Mouse (Mus musculus) limb, embryonic 14.5 days (tissue): Measurements from ENCODE around the gene Rcn3. TPM values are rescaled to one million over a fixed set of nuclear protein-coding genes. Genes with fewer than 3 reads are reported as not detected.

ENCODE experiments used
- ATAC-seq: fragments of 200-750 bp; cut with Nextera tagmentation; 2 replicates; pipeline ENCODE4 v1.8.0; 2017; ENCODE audit warnings: low read depth, moderate number of reproducible peaks, moderate TSS enrichment; ENCODE audit not compliant: low FRiP score
- DNase-seq: peaks from one replicate; pipeline ENCODE4 v3.0.0-alpha.2; 2015; ENCODE audit warnings: low spot score
- H3K27ac ChIP-seq: fragments of 300-500 bp; sonication (generic); replicated peaks from 2 replicates; pipeline ENCODE4 v1.5.1; 2014; ENCODE audit warnings: low read depth, mild to moderate bottlenecking, low read length, moderate library complexity, mixed read lengths
- H3K27me3 ChIP-seq: fragments of 300-500 bp; sonication (generic); 2 replicates; pipeline ENCODE4 v1.6.1; 2014; ENCODE audit warnings: low read length, mixed read lengths; ENCODE audit not compliant: control insufficient read depth, insufficient read depth
- H3K36me3 ChIP-seq: fragments of 300-500 bp; sonication (generic); 2 replicates; pipeline ENCODE4 v1.6.1; 2014; ENCODE audit warnings: mild to moderate bottlenecking, low read length, moderate library complexity, mixed read lengths; ENCODE audit not compliant: control insufficient read depth, insufficient read depth
- H3K4me1 ChIP-seq: fragments of 300-500 bp; sonication (generic); 2 replicates; pipeline ENCODE4 v1.6.1; 2014; ENCODE audit warnings: antibody characterized with exemption, low read length, mixed read lengths; ENCODE audit not compliant: control insufficient read depth, insufficient read depth
- H3K4me2 ChIP-seq: fragments of 300-500 bp; sonication (generic); replicated peaks from 2 replicates; pipeline ENCODE4 v1.6.1; 2014; ENCODE audit warnings: low read depth, mild to moderate bottlenecking, low read length, moderate library complexity; ENCODE audit not compliant: severe bottlenecking
- H3K4me3 ChIP-seq: fragments of 300-500 bp; sonication (generic); replicated peaks from 2 replicates; pipeline ENCODE4 v1.5.1; 2014; ENCODE audit warnings: low read length
- H3K9ac ChIP-seq: fragments of 300-500 bp; sonication (generic); 2 replicates; pipeline ENCODE4 v1.6.1; 2014; ENCODE audit warnings: mild to moderate bottlenecking, low read depth, low read length, moderate library complexity; ENCODE audit not compliant: severe bottlenecking
- H3K9me3 ChIP-seq: fragments of 300-500 bp; sonication (generic); 2 replicates; pipeline ENCODE4 v1.6.1; 2016; ENCODE audit warnings: low read length; ENCODE audit not compliant: control insufficient read depth
- POLR2A ChIP-seq: fragments of 200-500 bp; IDR thresholded peaks from 2 replicates; pipeline ENCODE4 v1.8.0; 2012; ENCODE audit warnings: inconsistent platforms, mild to moderate bottlenecking, moderate library complexity, borderline replicate concordance; ENCODE audit not compliant: insufficient read depth, insufficient read length; ENCODE audit errors: extremely low read depth
- WGBS: fragments of 180-500 bp; shearing (Covaris S2); extraction: QIAGEN DNeasy Blood & Tissue Kit; methylation state at CpG from one replicate; pipeline ENCODE4 v1.1.7; 2014; 5-methylcytosine and 5-hydroxymethylcytosine counted together
- polyA plus RNA-seq, 2 experiments: library from polyadenylated mRNA; depleted of rRNA in 1 of 2; stranded (reverse) in 1 of 2; unstranded in 1 of 2; fragments of >200 nt; fragmentation: Nextera tagmentation in 1 of 2; extraction: Ambion mirVana in 1 of 2; gene quantifications; 2 replicates each; pipeline versions ENCODE4 v1.2.1 to v1.2.3; 2012 to 2014

Rcn3 gene
- polyA plus RNA-seq, 2 experiments, result 577 to 679 TPM

DNA sequence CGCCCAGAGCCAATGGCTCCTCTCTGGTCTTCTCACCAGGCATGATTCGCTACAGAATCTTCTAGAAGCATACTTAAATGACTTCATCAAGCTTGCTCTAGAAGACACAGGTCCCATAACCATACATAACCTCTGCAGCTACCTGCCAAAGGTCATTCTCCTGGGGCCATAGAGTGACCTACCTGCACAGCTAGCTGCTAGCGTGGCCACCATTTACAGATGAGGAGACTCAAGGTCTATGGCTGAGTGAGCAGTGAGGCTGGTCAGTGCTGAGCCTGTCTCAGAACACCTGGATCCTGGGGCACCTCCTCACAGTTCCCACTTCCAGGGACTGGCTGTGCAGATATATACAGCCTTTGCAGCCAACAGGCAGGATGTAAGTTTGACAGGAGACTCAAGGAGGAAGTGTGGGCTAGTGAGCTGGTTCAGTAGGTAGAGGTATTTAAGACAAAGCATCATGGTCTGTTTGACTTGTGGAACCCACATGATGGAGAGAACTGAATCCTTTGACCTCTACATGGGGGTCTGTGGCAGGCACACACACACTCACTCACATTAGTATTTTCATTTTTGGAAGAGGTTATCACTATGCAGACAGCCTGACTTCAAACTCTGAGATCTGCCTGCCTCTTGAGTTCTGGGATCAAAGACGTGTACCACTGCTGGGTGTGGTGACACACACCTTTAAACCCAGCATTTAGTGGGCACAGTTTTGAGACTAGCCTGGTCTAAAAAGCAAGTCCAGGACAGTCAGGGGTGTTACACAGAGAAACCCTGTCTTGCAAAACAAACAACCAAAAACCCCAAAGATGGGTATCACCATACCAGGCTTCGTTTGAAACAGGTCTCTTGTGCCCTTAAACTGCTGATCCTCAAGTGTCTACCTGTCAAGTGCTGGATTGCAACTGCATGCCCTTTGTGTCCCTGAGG, 28.0 kb upstream of the Rcn3 start:
- Histone ChIP-seq H3K27ac (no peak overlapping the region), H3K4me2 (no peak overlapping the region), H3K36me3 (peaks cover 51% of the 10 kb centered on the region), H3K9ac (no peak overlapping the region), H3K4me1 (peaks cover 13% of the 10 kb centered on the region), H3K9me3 (no peaks in the 10 kb centered on the region), H3K4me3 (no peak overlapping the region), H3K27me3 (no peaks in the 10 kb centered on the region)
- no peak for DNase-seq
- 85% methylated on average over 5 of the region's 5 CpGs for WGBS
- ATAC-seq, result no peak
- TF ChIP-seq POLR2A, result no peak

DNA sequence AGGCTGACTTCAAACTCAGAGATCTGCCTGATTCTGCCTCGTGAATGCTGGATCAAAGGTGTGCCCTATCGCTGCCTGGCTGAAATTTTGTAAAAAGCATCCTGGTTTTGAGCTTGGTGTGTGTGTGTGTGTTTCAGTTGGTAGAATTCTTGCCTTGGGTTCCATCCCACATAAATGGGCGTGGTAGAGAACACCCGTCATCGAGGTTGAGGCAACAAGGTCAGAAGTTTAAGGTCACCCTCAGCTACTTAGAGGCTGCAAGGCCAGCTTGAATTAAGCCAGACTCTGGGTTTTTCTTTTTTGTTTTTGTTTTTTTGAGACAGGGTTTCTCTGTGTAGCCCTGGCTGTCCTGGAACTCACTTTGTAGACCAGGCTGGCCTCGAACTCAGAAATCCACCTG, 26.3 kb upstream of the Rcn3 start:
- Histone ChIP-seq H3K27ac (no peak overlapping the region), H3K9ac (no peak overlapping the region), H3K4me1 (peaks cover 9% of the 10 kb centered on the region), H3K4me2 (no peak overlapping the region), H3K36me3 (peaks cover 46% of the 10 kb centered on the region), H3K27me3 (no peaks in the 10 kb centered on the region), H3K4me3 (no peak overlapping the region), H3K9me3 (no peaks in the 10 kb centered on the region)
- WGBS, result 84% methylated on average over 6 of the region's 6 CpGs
- DNase-seq (no peak), ATAC-seq (no peak)
- no peak for TF ChIP-seq POLR2A

DNA sequence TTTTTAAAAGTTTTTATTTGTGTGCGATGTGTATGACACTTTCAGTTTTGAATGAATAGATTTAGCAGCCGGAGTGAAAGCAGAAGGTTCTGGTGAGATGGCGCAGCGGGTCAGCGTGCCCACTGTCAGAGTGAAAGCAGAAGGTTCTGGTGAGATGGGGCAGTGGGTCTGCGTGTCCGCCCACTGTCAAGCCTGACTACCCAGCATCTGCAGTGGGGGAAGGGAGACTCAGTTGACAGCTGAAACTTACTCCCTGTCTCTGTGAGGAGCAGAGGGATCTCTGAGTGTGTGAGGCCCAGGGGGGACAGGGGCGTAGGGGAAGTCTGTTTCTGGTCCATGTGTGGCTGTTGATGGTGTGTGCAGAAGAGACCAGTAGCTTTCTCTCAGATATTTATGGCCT, 25.5 kb upstream of the Rcn3 start:
- Histone ChIP-seq H3K36me3 (peaks cover 39% of the 10 kb centered on the region), H3K27ac (no peak overlapping the region), H3K27me3 (no peaks in the 10 kb centered on the region), H3K4me3 (no peak overlapping the region), H3K4me2 (no peak overlapping the region), H3K9me3 (no peaks in the 10 kb centered on the region), H3K9ac (no peak overlapping the region), H3K4me1 (0 out of 2 replicates have a peak, but pooled peaks cover 4% of the 10 kb centered on the region)
- DNase-seq (no peak), ATAC-seq (no peak)
- 82% methylated on average over 8 of the region's 8 CpGs for WGBS
- no peak for TF ChIP-seq POLR2A

DNA sequence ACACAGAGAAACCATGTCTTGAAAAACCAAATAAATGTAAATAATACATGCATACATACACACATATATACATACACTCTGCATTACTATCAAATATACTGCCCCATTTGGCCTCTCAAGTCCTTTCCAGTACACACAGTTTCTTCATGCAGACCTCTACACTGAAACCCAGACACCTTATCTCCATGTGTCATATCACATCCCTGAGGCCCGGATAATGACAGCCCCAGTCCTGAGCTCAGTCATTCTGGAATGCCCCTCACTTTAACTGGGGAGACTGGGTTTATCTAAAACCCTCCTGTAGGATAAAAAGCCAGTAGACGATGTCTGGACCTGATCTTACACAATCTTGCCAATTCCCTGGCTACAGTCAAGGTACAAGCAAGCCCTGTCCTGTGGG, 21.5 kb upstream of the Rcn3 start:
- no peak for DNase-seq
- no peak for TF ChIP-seq POLR2A
- Histone ChIP-seq H3K9ac (no peak overlapping the region), H3K4me2 (no peak overlapping the region), H3K36me3 (0 out of 2 replicates have a peak, but pooled peaks cover 2% of the 10 kb centered on the region), H3K4me1 (no peaks in the 10 kb centered on the region), H3K9me3 (no peaks in the 10 kb centered on the region), H3K4me3 (no peak overlapping the region), H3K27ac (no peak overlapping the region), H3K27me3 (no peaks in the 10 kb centered on the region)
- no peak for ATAC-seq
- 72% methylated on average over 2 of the region's 2 CpGs for WGBS

DNA sequence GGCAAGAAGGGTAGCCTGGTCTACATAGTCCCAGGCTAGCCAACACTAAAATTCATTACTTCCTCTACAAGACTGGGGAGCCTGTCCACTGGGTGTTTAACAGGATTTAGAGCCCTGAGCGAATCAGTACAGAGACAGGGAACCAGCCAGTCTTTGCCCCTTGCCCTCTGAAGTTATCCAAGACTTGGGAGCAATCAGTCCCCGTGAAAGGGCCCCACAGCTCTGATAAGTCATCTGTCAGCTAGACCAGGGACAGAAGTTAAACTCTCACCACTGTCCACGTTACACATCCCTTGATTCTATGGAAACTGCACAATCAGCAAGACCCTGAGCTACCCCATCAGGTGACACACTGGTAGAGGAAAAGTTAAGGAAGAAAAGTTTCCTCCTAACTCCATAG, 20.5 kb upstream of the Rcn3 start:
- WGBS, result 50% methylated on average over 3 of the region's 3 CpGs
- no peak overlapping the region for H3K4me3 ChIP-seq
- H3K27me3 ChIP-seq, result no peaks in the 10 kb centered on the region
- ATAC-seq (no peak), DNase-seq (no peak)
- no peak for TF ChIP-seq POLR2A
- no peaks in the 10 kb centered on the region for H3K4me1 ChIP-seq
- H3K9me3 ChIP-seq, result no peaks in the 10 kb centered on the region
- H3K27ac ChIP-seq, result no peak overlapping the region
- H3K9ac ChIP-seq, result no peak overlapping the region
- no peak overlapping the region for H3K4me2 ChIP-seq
- H3K36me3 ChIP-seq, result no peaks in the 10 kb centered on the region
